Mouse (Mus musculus): Measurements from ENCODE around the gene Olfr599.
"Not testable (repeated sequence)": the region's sequence is repeated elsewhere in the genome, so short reads cannot be mapped to it uniquely, and the experiment has no call there.

Gene Olfr599

DNA sequence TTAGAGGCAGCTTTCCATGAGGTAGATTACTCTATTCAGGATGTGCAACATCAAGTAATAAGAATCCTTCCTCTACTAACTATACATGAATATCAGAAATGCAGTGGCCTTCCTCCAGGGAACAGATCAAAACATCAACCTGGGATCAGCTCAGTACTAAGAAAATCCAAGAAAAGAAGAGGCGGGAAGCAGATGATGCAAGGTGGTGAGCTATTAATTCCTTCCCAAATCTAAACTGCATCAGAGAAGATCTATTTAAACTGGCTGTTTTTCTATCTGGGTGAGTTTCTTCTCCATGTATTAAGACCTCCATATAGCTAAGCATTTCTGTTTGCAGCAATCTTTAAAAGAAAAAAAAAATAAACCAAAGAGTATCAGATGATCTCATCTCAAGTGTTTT, at the start of gene Olfr599:
Olfr599 (plus strand) TSS at position 301 of the 400 bp plus-strand sequence.
- DNase-seq: no peak

GRCm38 (mm10) chr7:103305348-103305747, 30.4 kb upstream of the Olfr599 start, which contains the start of gene Olfr596:
Gene Olfr596, plus strand, starts transcription at chr7:103305648.
- DNase-seq: not testable (repeated sequence)

- DNase-seq: not testable (repeated sequence)
Observed at GRCm38 (mm10) chr7:103316015-103316414, 19.7 kb upstream of the Olfr599 start, which contains the start of gene Olfr597. Gene Olfr597, plus strand, starts transcription at chr7:103316315.

DNA sequence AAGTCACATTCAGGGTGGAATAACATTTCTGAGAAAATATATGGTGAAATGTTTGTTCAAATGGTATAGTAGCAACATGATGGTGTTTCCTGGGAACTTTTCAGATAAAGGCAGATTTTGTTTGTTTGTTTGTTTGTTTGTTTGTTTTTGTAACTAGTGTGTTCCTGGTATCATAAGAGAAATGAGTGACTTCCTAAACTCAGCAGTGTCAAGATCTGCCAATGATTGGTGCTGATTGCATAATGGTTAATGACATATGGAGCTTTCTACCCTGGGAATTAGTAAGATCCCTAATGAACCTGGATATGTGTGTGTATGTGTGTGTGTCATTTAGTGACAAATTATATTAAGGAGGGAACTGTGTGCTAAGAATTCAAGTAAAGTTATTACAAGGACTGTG, 12.4 kb upstream of the Olfr599 start, which contains the start of gene Olfr598:
Olfr598 (plus strand) TSS at position 301 of the 400 bp plus-strand sequence.
- no peak for DNase-seq

DNA sequence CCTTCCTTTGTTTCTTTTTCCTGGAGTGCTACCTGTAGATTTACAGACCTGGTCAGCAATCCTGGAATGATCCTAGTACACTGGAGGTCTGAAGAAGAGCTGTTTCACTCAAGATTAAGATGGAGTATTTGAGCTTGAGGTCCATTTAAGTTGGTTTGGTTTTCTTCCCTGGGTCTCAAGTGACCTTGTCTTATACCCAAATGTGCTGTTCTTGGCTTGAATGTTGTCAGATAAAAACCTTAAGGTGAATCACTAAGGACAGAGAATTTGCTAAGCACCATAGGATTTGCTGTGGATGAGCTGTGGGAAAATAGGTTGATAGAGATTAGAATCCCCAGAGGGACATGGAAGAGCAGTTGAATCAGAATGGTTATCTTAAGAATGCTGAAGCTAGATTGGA, 13.9 kb downstream of the Olfr599 start, which contains the start of gene Olfr600:
Olfr600 (minus strand) TSS at position 101 of the 400 bp plus-strand sequence.
- no peak for DNase-seq

- no peak for DNase-seq
Observed at GRCm38 (mm10) chr7:103362555-103362954, 26.8 kb downstream of the Olfr599 start, which contains the start of gene Olfr601. Gene Olfr601, minus strand, starts transcription at chr7:103362655.

DNA sequence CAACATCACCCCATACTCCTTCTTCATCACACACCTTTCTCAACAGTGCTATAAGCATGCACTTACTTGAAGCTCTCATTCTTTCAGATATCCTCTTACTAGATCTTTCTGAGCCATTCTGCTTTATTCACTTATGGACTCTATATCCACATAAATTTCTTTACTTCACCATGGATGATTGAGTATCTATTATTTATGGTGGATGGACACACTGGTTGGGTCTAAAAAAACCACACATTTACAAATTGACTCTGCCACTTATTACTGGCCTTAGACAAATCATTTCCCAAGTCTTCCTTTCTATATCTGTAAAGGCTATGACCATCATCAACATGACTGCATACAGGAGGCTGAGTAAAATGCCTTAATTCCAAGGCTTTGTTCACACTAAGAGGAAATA, 50.4 kb downstream of the Olfr599 start, which contains the start of gene Olfr603:
Olfr603 (minus strand) TSS at position 101 of the 400 bp plus-strand sequence.
- DNase-seq: no peak

Measured in retina, postnatal 1 day (tissue).